Mouse (Mus musculus) right cerebral cortex, adult 2 months (tissue): ENCODE results near the gene Cfap57.

Experiments used
- DNase-seq, 2 experiments: peaks; one replicate each; pipeline ENCODE4 v3.0.0; 2021 to 2022; ENCODE audit warnings: low spot score in 2 of 2

The Cfap57 gene

GRCm38 (mm10) chr4:118620279-118620966 is at the start of gene Cfap57, which contains the start of gene Ebna1bp2:
TSS of gene Cfap57 (minus strand) at chr4:118620777.
TSS of gene Ebna1bp2 (plus strand) at chr4:118620799.
- DNase-seq, result peak; percentile 93 to 96

GRCm38 (mm10) chr4:118658652-118659051 is 38.1 kb upstream of the Cfap57 start, which contains the start of gene Olfr62:
TSS of gene Olfr62 (plus strand) at chr4:118658952.
- DNase-seq, result no peak

- DNase-seq, result peak; percentile 69 to 78
Measured at GRCm38 (mm10) chr4:118645234-118645633, 24.7 kb upstream of the Cfap57 start.

GRCm38 (mm10) chr4:118642346-118643190 is 22.0 kb upstream of the Cfap57 start:
- DNase-seq, result peak in 1 of 2 experiments; percentile 22

GRCm38 (mm10) chr4:118630261-118630660 is 9.7 kb upstream of the Cfap57 start:
- DNase-seq, result no peak

GRCm38 (mm10) chr4:118621781-118622180 is 1.2 kb upstream of the Cfap57 start:
- no peak for DNase-seq

- DNase-seq, result no peak
Measured at GRCm38 (mm10) chr4:118620967-118621320, 367 bp upstream of the Cfap57 start.

- DNase-seq, result no peak
Measured at GRCm38 (mm10) chr4:118615412-118615811, 5.2 kb downstream of the Cfap57 start.

- peak in 1 of 2 experiments; percentile 15 for DNase-seq
Measured at GRCm38 (mm10) chr4:118612619-118613018, 8.0 kb downstream of the Cfap57 start.

- no peak for DNase-seq
Measured at GRCm38 (mm10) chr4:118609836-118610235, 10.7 kb downstream of the Cfap57 start.

GRCm38 (mm10) chr4:118604065-118604464 is 16.5 kb downstream of the Cfap57 start:
- no peak for DNase-seq

GRCm38 (mm10) chr4:118589733-118590130 is 30.8 kb downstream of the Cfap57 start:
- DNase-seq, result no peak

GRCm38 (mm10) chr4:118589053-118589732 is 31.4 kb downstream of the Cfap57 start:
- no peak for DNase-seq

- DNase-seq, result no peak
Measured at GRCm38 (mm10) chr4:118582629-118583028, 37.9 kb downstream of the Cfap57 start.

- no peak for DNase-seq
Measured at GRCm38 (mm10) chr4:118581508-118581907, 39.1 kb downstream of the Cfap57 start.

- DNase-seq, result peak in 1 of 2 experiments; percentile 29
Measured at GRCm38 (mm10) chr4:118579313-118579712, 41.3 kb downstream of the Cfap57 start.

- peak; percentile 94 to 95 for DNase-seq
Measured at GRCm38 (mm10) chr4:118576097-118576496, 44.5 kb downstream of the Cfap57 start.

- DNase-seq, result peak; percentile 68 to 70
Measured at GRCm38 (mm10) chr4:118571441-118571840, 49.1 kb downstream of the Cfap57 start.

- no peak for DNase-seq
Measured at GRCm38 (mm10) chr4:118569320-118569719, 51.3 kb downstream of the Cfap57 start.

- DNase-seq, result no peak
Measured at GRCm38 (mm10) chr4:118568709-118569108, 51.9 kb downstream of the Cfap57 start.

GRCm38 (mm10) chr4:118566161-118566676 is 54.4 kb downstream of the Cfap57 start:
- peak; percentile 48 to 61 for DNase-seq

GRCm38 (mm10) chr4:118564926-118565279 is 55.7 kb downstream of the Cfap57 start:
- no peak for DNase-seq
